Comparison of ENCODE assay signal across 28 mouse cellular contexts in genomic region chr9:15490331-15491100, GRCm38 (mm10). TPM values are rescaled to one million over a fixed set of nuclear protein-coding genes. Genes with fewer than 3 reads are reported as not detected.
A peak's percentile ranks its signal among the peaks of the same experiment; 100 is the strongest.
DNase-seq lines count a peak whose midpoint lies in the region; ATAC-seq and TF ChIP-seq lines count a peak whose summit lies in the region.
"Had no signal": no experiment of that assay in that cellular context is flagged by ENCODE, and none has a peak within 500 bp of the region (broad histone marks: within the 10 kb centered on the region; RNA-seq: fewer than 3 reads in every experiment).

No protein-coding gene starts in this region.

- no peak overlapping the region for H3K4me3 ChIP-seq in gastrocnemius, adult 2 months
- H3K4me3 ChIP-seq in midbrain, postnatal 0 days (ENCODE audit: low read depth, low read length) = no peak overlapping the region
- no peak overlapping the region for H3K4me3 ChIP-seq in midbrain, embryonic 14.5 days (replicated peaks; ENCODE audit: low read depth, low read length)
- H3K4me3 ChIP-seq: heart, embryonic 13.5 days; hindbrain, embryonic 13.5 days; layer of hippocampus, adult 2 months; liver, embryonic 13.5 days; neural tube, embryonic 13.5 days had no signal

- no peak for TF ChIP-seq POLR2A in brain, embryonic 14.5 days (IDR thresholded peaks at IDR 0.05; ENCODE audit: borderline replicate concordance, extremely low read depth, insufficient read depth, insufficient read length, poor library complexity, severe bottlenecking)

- ATAC-seq in midbrain, postnatal 0 days (ENCODE audit: low FRiP score) = no peak
- ATAC-seq in midbrain, embryonic 14.5 days (ENCODE audit: low FRiP score, low TSS enrichment) = no peak
- ATAC-seq: forebrain, embryonic 14.5 days; inflammation-experienced regulatory T-cells, adult 6 months had no signal

- intact Hi-C loops in gastrocnemius, adult 2 months (cut with DNase I) = loop anchor here (5.0 to 10.0 kb wide), 3 partner anchors 53 to 394 kb away; partner anchors contain the start of gene Cep295

- H3K9ac ChIP-seq in midbrain, postnatal 0 days (replicated peaks; ENCODE audit: low read length, poor library complexity, severe bottlenecking) = no peak overlapping the region
- no peak overlapping the region for H3K9ac ChIP-seq in midbrain, embryonic 14.5 days (replicated peaks; ENCODE audit: low read length)
- H3K9ac ChIP-seq: heart, embryonic 13.5 days; hindbrain, embryonic 13.5 days; liver, embryonic 13.5 days; neural tube, embryonic 13.5 days had no signal

- 70% methylated on average over 8 of the region's 8 CpGs for WGBS in midbrain, postnatal 0 days
- 65% methylated on average over 8 of the region's 8 CpGs for WGBS in midbrain, embryonic 14.5 days

- H3K9me3 ChIP-seq in midbrain, postnatal 0 days (ENCODE audit: low read length) = no peaks in the 10 kb centered on the region
- no peaks in the 10 kb centered on the region for H3K9me3 ChIP-seq in midbrain, embryonic 14.5 days (ENCODE audit: control insufficient read depth, low read length)
- H3K9me3 ChIP-seq: heart, embryonic 13.5 days; hindbrain, embryonic 13.5 days; liver, embryonic 13.5 days; neural tube, embryonic 13.5 days had no signal

- TF ChIP-seq CTCF in gastrocnemius, adult 2 months (IDR thresholded peaks at IDR 0.05) = no peak
- TF ChIP-seq CTCF in midbrain, postnatal 0 days (IDR thresholded peaks at IDR 0.05) = no peak
- no peak for TF ChIP-seq CTCF in brain, embryonic 14.5 days (IDR thresholded peaks at IDR 0.05; ENCODE audit: borderline replicate concordance, extremely low read depth, insufficient read depth, insufficient read length)

- DNase-seq in gastrocnemius, adult 2 months = no peak
- no peak for DNase-seq in gastrocnemius, postnatal 10 days
- peak; percentile 30 for DNase-seq in heart, postnatal 4 days
- no peak for DNase-seq in heart, adult 8-10 months (ENCODE audit: low spot score)
- peak; percentile 30 for DNase-seq in midbrain, postnatal 0 days (ENCODE audit: low spot score)
- DNase-seq in midbrain, embryonic 14.5 days = no peak
- DNase-seq in brain, embryonic 14.5 days (ENCODE audit: low read depth) = peak; percentile 50
- no peak for DNase-seq in layer of hippocampus, adult 8-10 months (ENCODE audit: low spot score in 2 of 2)
- DNase-seq: adrenal gland, postnatal 25 days; B cell, adult 2 months; cerebellum, adult 8-10 months; cerebellum, postnatal 25 days; heart, postnatal 36 days; kidney, adult 11 months; kidney, postnatal 36 days; layer of hippocampus, postnatal 36 days; left cerebral cortex, postnatal 4 days; liver, embryonic 13.5 days; lung, adult 18-20 months; right cerebral cortex, postnatal 4 days; thymus, postnatal 4 days had no signal

- no peak overlapping the region for H3K4me2 ChIP-seq in midbrain, postnatal 0 days (ENCODE audit: low read depth, low read length, poor library complexity, severe bottlenecking)
- H3K4me2 ChIP-seq in midbrain, embryonic 14.5 days (ENCODE audit: low read length) = no peak overlapping the region
- H3K4me2 ChIP-seq: heart, embryonic 13.5 days; hindbrain, embryonic 13.5 days; liver, embryonic 13.5 days; neural tube, embryonic 13.5 days had no signal

- H3K27ac ChIP-seq in gastrocnemius, adult 2 months = peak overlapping the region; percentile 3; the same call in 1 of the 2 replicates
- no peak overlapping the region for H3K27ac ChIP-seq in midbrain, postnatal 0 days (ENCODE audit: low read depth, low read length)
- no peak overlapping the region for H3K27ac ChIP-seq in midbrain, embryonic 14.5 days (replicated peaks; ENCODE audit: low read depth, low read length)
- H3K27ac ChIP-seq: heart, embryonic 13.5 days; hindbrain, embryonic 13.5 days; layer of hippocampus, adult 2 months; liver, embryonic 13.5 days; neural tube, embryonic 13.5 days; stomach, postnatal 0 days had no signal

- H3K36me3 ChIP-seq in midbrain, postnatal 0 days (ENCODE audit: insufficient read depth, low read length) = no peaks in the 10 kb centered on the region
- no peaks in the 10 kb centered on the region for H3K36me3 ChIP-seq in midbrain, embryonic 14.5 days (ENCODE audit: control insufficient read depth, insufficient read depth, low read length)
- H3K36me3 ChIP-seq: heart, embryonic 13.5 days; hindbrain, embryonic 13.5 days; liver, embryonic 13.5 days; neural tube, embryonic 13.5 days had no signal

- no peaks in the 10 kb centered on the region for H3K27me3 ChIP-seq in midbrain, postnatal 0 days (ENCODE audit: insufficient read depth, low read length)
- H3K27me3 ChIP-seq in midbrain, embryonic 14.5 days (ENCODE audit: control insufficient read depth, insufficient read depth, low read length) = no peaks in the 10 kb centered on the region
- H3K27me3 ChIP-seq: liver, embryonic 13.5 days had no signal

- no peaks in the 10 kb centered on the region for H3K4me1 ChIP-seq in midbrain, postnatal 0 days (ENCODE audit: insufficient read depth, low read length)
- peaks cover 12% of the 10 kb centered on the region for H3K4me1 ChIP-seq in midbrain, embryonic 14.5 days (ENCODE audit: control insufficient read depth, insufficient read depth, low read length)

RNA-seq across cellular contexts. Expression of gene Smco4, which starts 2.7 kb away (rescaled TPM):
- 10 to 100 TPM in 1 of 2 experiments, 1 to 10 TPM in 1; 6.8 to 15.0 TPM for total RNA-seq in gastrocnemius, adult 2 months (2021)
- total RNA-seq in gastrocnemius, postnatal 10 days (2021) = 10 to 100 TPM; 17.0 to 17.9 TPM
- 10 to 100 TPM; 23.1 to 23.9 TPM for total RNA-seq in heart, postnatal 4 days (2021)
- total RNA-seq in heart, adult 8-10 months (2022) = 10 to 100 TPM; 22.7 to 33.0 (median 28.0) TPM
- total RNA-seq in midbrain, postnatal 0 days (2014; rRNA removed) = 3.5 and 5.0 TPM in 2 replicates
- 0.38 and 0.42 TPM in 2 replicates for polyA plus RNA-seq in midbrain, postnatal 0 days (2015; fragmentation: Nextera tagmentation; extraction: Ambion mirVana)
- 1.3 and 2.1 TPM in 2 replicates for polyA plus RNA-seq in midbrain, embryonic 14.5 days (2014; fragmentation: Nextera tagmentation; extraction: Ambion mirVana)
- 6.4 and 8.1 TPM in 2 replicates for polyA plus RNA-seq in brain, embryonic 14.5 days (2012; rRNA removed)
- 1 to 10 TPM; 6.6 to 9.6 (median 8.9) TPM for total RNA-seq in layer of hippocampus, adult 8-10 months (2022)

Comparison
In these comparisons a context has a peak if more than half of its experiments do, and no peak if none do; other contexts are left out.
1. DNase-seq: peak in heart, postnatal 4 days (single experiment), midbrain, postnatal 0 days (single experiment) and brain, embryonic 14.5 days (single experiment); none in gastrocnemius, adult 2 months (single experiment), gastrocnemius, postnatal 10 days (single experiment), heart, adult 8-10 months (single experiment), midbrain, embryonic 14.5 days (single experiment) and layer of hippocampus, adult 8-10 months (0 of 2).